Mouse (Mus musculus) heart, embryonic 16.5 days (tissue): ENCODE measurements around the gene Pigu. TPM values are rescaled to one million over a fixed set of nuclear protein-coding genes. Genes with fewer than 3 reads are reported as not detected.

Source experiments
- ATAC-seq: fragments of 200-750 bp; cut with Nextera tagmentation; replicated peaks from 2 replicates; pipeline ENCODE4 v1.8.0; 2017; ENCODE audit warnings: moderate number of reproducible peaks; ENCODE audit not compliant: insufficient read depth, low FRiP score; ENCODE audit errors: extremely low read depth
- H3K27ac ChIP-seq: fragments of 300-500 bp; sonication (generic); 2 replicates; pipeline ENCODE4 v1.5.1; 2014; ENCODE audit warnings: mild to moderate bottlenecking, low read length, control low read depth, moderate library complexity
- H3K27me3 ChIP-seq: fragments of 300-500 bp; sonication (generic); 2 replicates; pipeline ENCODE4 v1.6.1; 2014; ENCODE audit warnings: low read length, mixed read lengths; ENCODE audit not compliant: control insufficient read depth, insufficient read depth
- H3K36me3 ChIP-seq: fragments of 300-500 bp; sonication (generic); 2 replicates; pipeline ENCODE4 v1.6.1; 2014; ENCODE audit not compliant: control insufficient read depth, insufficient read depth
- H3K4me1 ChIP-seq: fragments of 300-500 bp; sonication (generic); 2 replicates; pipeline ENCODE4 v1.6.1; 2014; ENCODE audit warnings: low read length, mixed read lengths; ENCODE audit not compliant: control insufficient read depth, insufficient read depth
- H3K4me2 ChIP-seq: fragments of 300-500 bp; sonication (generic); 2 replicates; pipeline ENCODE4 v1.6.1; 2014; ENCODE audit warnings: low read depth, mild to moderate bottlenecking, control low read depth, low read length
- H3K4me3 ChIP-seq: fragments of 300-500 bp; sonication (generic); 2 replicates; pipeline ENCODE4 v1.5.1; 2014; ENCODE audit warnings: mild to moderate bottlenecking, control low read depth, low read length
- H3K9ac ChIP-seq: fragments of 300-500 bp; sonication (generic); 2 replicates; pipeline ENCODE4 v1.6.1; 2014; ENCODE audit warnings: low read length, control low read depth
- H3K9me3 ChIP-seq: fragments of 300-500 bp; sonication (generic); replicated peaks from 2 replicates; pipeline ENCODE4 v1.6.1; 2016; ENCODE audit warnings: low read length; ENCODE audit not compliant: control insufficient read depth
- WGBS: fragments of 180-500 bp; shearing (Covaris S2); extraction: QIAGEN DNeasy Blood & Tissue Kit; methylation state at CpG from one replicate; pipeline ENCODE4 v1.1.7; 2014; 5-methylcytosine and 5-hydroxymethylcytosine counted together
- polyA plus RNA-seq: library from polyadenylated mRNA; unstranded; fragments of >200 nt; fragmentation: Nextera tagmentation; extraction: Ambion mirVana; gene quantifications from 2 replicates; pipeline ENCODE4 v1.2.1, GENCODE M21; 2015

Gene Pigu
- 56.5 and 59.2 TPM in 2 replicates for polyA plus RNA-seq

- Histone ChIP-seq H3K9me3 (no peaks in the 10 kb centered on the region), H3K27me3 (no peaks in the 10 kb centered on the region), H3K9ac (peak within 1 kb of the TSS; percentile 91), H3K27ac (peak within 1 kb of the TSS; percentile 82), H3K36me3 (no peaks in the 10 kb centered on the region), H3K4me3 (peak within 1 kb of the TSS; percentile 82), H3K4me1 (peaks cover 12% of the 10 kb centered on the region), H3K4me2 (peak within 1 kb of the TSS; percentile 92)
- peak; percentile 99 for ATAC-seq
- under 1% methylated on average over 38 of the region's 38 CpGs for WGBS
These were observed at the start of gene Pigu for GRCm38 (mm10) chr2:155356971-155357591. TSS of gene Pigu (minus strand) at chr2:155357430.

GRCm38 (mm10) chr2:155404635-155405034 is 47.4 kb upstream of the Pigu start:
- Histone ChIP-seq H3K27ac (no peak overlapping the region; the same call in 1 of the 2 replicates), H3K4me3 (no peak overlapping the region), H3K4me1 (peaks cover 10% of the 10 kb centered on the region), H3K9me3 (no peaks in the 10 kb centered on the region), H3K9ac (no peak overlapping the region), H3K4me2 (no peak overlapping the region), H3K27me3 (no peaks in the 10 kb centered on the region), H3K36me3 (peaks cover 46% of the 10 kb centered on the region)
- 90% methylated on average over 1 of the region's 1 CpGs for WGBS
- no peak for ATAC-seq

GRCm38 (mm10) chr2:155401926-155402325 is 44.7 kb upstream of the Pigu start:
- H3K9ac ChIP-seq, result no peak overlapping the region
- 95% methylated on average over 4 of the region's 4 CpGs for WGBS
- H3K36me3 ChIP-seq, result peaks cover 43% of the 10 kb centered on the region

DNA sequence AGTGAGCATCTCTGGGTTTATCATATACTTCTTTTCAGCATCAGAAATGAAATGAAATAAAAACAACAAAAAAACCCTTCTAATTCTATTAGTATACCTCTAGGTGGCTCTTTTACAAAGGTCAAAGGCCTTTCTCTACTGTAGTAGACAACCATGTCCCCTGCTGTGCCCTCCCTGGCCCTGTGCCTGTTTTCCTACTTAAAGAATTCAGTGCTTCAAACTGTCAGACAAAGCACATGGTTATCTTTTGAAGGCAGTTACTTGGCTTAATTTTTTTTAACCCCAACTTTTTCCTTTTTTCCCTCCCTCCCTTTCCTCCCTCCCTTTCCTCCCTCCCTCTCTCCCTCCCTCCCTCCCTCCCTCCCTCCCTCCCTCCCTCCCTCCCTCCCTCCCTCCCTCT is 43.0 kb upstream of the Pigu start:
- Histone ChIP-seq H3K27me3 (no peaks in the 10 kb centered on the region), H3K36me3 (peaks cover 35% of the 10 kb centered on the region), H3K4me2 (no peak overlapping the region), H3K4me1 (peaks cover 10% of the 10 kb centered on the region), H3K9ac (no peak overlapping the region), H3K9me3 (no peaks in the 10 kb centered on the region), H3K27ac (no peak overlapping the region; the same call in 1 of the 2 replicates), H3K4me3 (no peak overlapping the region)
- ATAC-seq, result no peak

More at GRCm38 (mm10) chr2:155401926-155402325, 44.7 kb upstream of the Pigu start:
- Histone ChIP-seq H3K4me3 (no peak overlapping the region), H3K27ac (no peak overlapping the region), H3K4me2 (no peak overlapping the region), H3K27me3 (no peaks in the 10 kb centered on the region), H3K4me1 (peaks cover 10% of the 10 kb centered on the region), H3K9me3 (no peaks in the 10 kb centered on the region)
- ATAC-seq, result no peak

- H3K4me2 ChIP-seq, result no peak overlapping the region
- peaks cover 28% of the 10 kb centered on the region for H3K36me3 ChIP-seq
These were observed 37.4 kb upstream of the Pigu start for GRCm38 (mm10) chr2:155394586-155394985.

GRCm38 (mm10) chr2:155388573-155388972 is 31.3 kb upstream of the Pigu start:
- H3K4me1 ChIP-seq, result peaks cover 29% of the 10 kb centered on the region
- H3K4me2 ChIP-seq, result no peak overlapping the region
- no peaks in the 10 kb centered on the region for H3K27me3 ChIP-seq
- no peak overlapping the region for H3K4me3 ChIP-seq
- WGBS, result 63% methylated on average over 2 of the region's 2 CpGs
- peak overlapping the region; percentile 43; the same call in 1 of the 2 replicates for H3K27ac ChIP-seq
- no peak for ATAC-seq
- peaks cover 27% of the 10 kb centered on the region for H3K36me3 ChIP-seq
- H3K9me3 ChIP-seq, result no peaks in the 10 kb centered on the region
- no peak overlapping the region for H3K9ac ChIP-seq

More at GRCm38 (mm10) chr2:155394586-155394985, 37.4 kb upstream of the Pigu start:
- Histone ChIP-seq H3K9ac (no peak overlapping the region), H3K27me3 (no peaks in the 10 kb centered on the region), H3K4me3 (no peak overlapping the region), H3K9me3 (no peaks in the 10 kb centered on the region), H3K4me1 (peaks cover 10% of the 10 kb centered on the region), H3K27ac (peak overlapping the region; percentile 27; the same call in 1 of the 2 replicates)
- WGBS, result 85% methylated on average over 5 of the region's 5 CpGs
- ATAC-seq, result no peak

- no peaks in the 10 kb centered on the region for H3K9me3 ChIP-seq
- peaks cover 27% of the 10 kb centered on the region for H3K36me3 ChIP-seq
- H3K4me2 ChIP-seq, result no peak overlapping the region
- H3K4me3 ChIP-seq, result no peak overlapping the region
- no peaks in the 10 kb centered on the region for H3K27me3 ChIP-seq
- H3K27ac ChIP-seq, result no peak overlapping the region
- peaks cover 39% of the 10 kb centered on the region for H3K4me1 ChIP-seq
- ATAC-seq, result no peak
- no peak overlapping the region for H3K9ac ChIP-seq
- WGBS, result 78% methylated on average over 4 of the region's 4 CpGs
These were observed 29.8 kb upstream of the Pigu start for GRCm38 (mm10) chr2:155387052-155387451.

DNA sequence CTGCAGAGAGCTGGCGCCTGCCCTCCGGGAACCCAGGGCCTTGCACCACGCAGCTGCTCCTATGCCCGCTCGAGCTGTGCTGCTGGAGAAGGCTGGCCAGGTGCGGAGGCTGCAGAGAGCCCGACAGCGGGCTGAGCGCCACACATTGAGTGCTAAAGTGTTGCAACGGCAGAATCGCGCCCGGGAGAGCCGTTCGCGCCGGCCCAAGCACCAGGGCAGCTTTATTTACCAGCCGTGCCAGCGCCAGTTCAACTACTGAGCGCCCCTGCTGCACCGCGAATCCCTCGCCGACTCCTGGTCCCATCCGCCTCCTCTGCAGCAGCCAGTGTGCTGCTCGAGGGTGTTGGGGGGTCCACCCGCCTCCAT is 29.3 kb upstream of the Pigu start:
- Histone ChIP-seq H3K9ac (no peak overlapping the region), H3K27ac (no peak overlapping the region), H3K4me3 (no peak overlapping the region), H3K9me3 (no peaks in the 10 kb centered on the region), H3K4me2 (no peak overlapping the region), H3K36me3 (peaks cover 27% of the 10 kb centered on the region), H3K4me1 (peaks cover 39% of the 10 kb centered on the region), H3K27me3 (no peaks in the 10 kb centered on the region)
- WGBS, result 42% methylated on average over 27 of the region's 27 CpGs
- no peak for ATAC-seq

DNA sequence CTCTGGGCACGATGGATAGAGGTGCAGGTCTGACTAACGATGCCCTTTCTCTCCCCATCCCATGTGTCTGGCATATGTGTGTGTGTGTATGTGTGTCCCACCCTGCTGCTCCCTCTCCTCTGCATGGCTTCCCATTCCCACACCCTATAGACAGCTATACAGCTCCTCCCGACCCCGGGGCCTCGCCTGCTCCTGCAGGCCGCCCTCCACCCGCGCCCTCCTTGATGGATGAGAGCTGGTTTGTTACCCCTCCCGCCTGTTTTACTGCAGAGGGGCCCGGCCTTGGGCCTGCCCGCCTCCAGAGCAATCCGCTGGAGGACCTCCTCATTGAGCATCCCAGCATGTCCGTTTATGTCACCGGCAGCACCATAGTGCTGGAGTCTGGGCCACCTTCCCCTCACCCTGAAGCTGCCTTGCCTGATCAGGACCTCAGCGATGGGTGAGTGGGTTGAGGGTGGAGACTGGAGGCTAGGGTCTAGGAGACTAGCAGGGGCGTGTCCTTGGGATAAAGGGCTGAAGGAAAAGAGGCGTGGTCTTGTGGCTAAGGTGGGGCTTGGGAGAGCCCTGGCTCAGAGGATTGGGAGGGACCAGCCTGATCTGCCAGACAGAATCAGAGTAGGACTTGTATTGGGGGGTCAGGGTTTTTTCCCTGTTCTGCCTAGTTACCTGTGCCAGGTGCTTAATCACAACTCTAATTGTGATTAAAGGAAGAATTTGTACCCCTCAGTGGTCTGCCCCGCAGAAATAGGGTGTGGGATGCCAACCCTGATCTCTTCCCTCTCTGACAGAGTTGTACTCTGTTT is 28.7 kb upstream of the Pigu start:
- H3K9ac ChIP-seq, result no peak overlapping the region
- peaks cover 27% of the 10 kb centered on the region for H3K36me3 ChIP-seq
- H3K27me3 ChIP-seq, result no peaks in the 10 kb centered on the region
- peaks cover 39% of the 10 kb centered on the region for H3K4me1 ChIP-seq
- H3K4me2 ChIP-seq, result no peak overlapping the region
- 65% methylated on average over 18 of the region's 18 CpGs for WGBS
- no peaks in the 10 kb centered on the region for H3K9me3 ChIP-seq
- ATAC-seq, result no peak
- no peak overlapping the region for H3K27ac ChIP-seq
- H3K4me3 ChIP-seq, result no peak overlapping the region
